Mouse (Mus musculus) forebrain, embryonic 11.5 days (tissue): ENCODE data around the gene Plekha8. TPM values are rescaled to one million over a fixed set of nuclear protein-coding genes. Genes with fewer than 3 reads are reported as not detected.

Experiments used
- ATAC-seq: fragments of 200-750 bp; cut with Nextera tagmentation; replicated peaks from 2 replicates; pipeline ENCODE4 v1.8.0; 2017; ENCODE audit warnings: moderate TSS enrichment; ENCODE audit not compliant: low FRiP score
- DNase-seq: peaks from one replicate; pipeline ENCODE4 v3.0.0-alpha.2; 2017; ENCODE audit warnings: low spot score
- H3K27ac ChIP-seq: fragments of 300-500 bp; sonication (generic); 2 replicates; pipeline ENCODE4 v1.5.1; 2014; ENCODE audit warnings: low read depth, low read length
- H3K27me3 ChIP-seq: fragments of 300-500 bp; sonication (generic); 2 replicates; pipeline ENCODE4 v1.6.1; 2014; ENCODE audit warnings: mild to moderate bottlenecking, low read length, mixed read lengths; ENCODE audit not compliant: control insufficient read depth, insufficient read depth
- H3K36me3 ChIP-seq: fragments of 300-500 bp; sonication (generic); 2 replicates; pipeline ENCODE4 v1.6.1; 2014; ENCODE audit warnings: mild to moderate bottlenecking, low read length, moderate library complexity, mixed read lengths; ENCODE audit not compliant: control insufficient read depth, insufficient read depth
- H3K4me1 ChIP-seq: fragments of 300-500 bp; sonication (generic); replicated peaks from 2 replicates; pipeline ENCODE4 v1.6.1; 2014; ENCODE audit warnings: low read length, mixed read lengths; ENCODE audit not compliant: control insufficient read depth, insufficient read depth
- H3K4me2 ChIP-seq: fragments of 300-500 bp; sonication (generic); 2 replicates; pipeline ENCODE4 v1.6.1; 2014; ENCODE audit warnings: low read depth, mild to moderate bottlenecking, low read length, moderate library complexity, mixed read lengths; ENCODE audit not compliant: severe bottlenecking
- H3K4me3 ChIP-seq: fragments of 300-500 bp; sonication (generic); 2 replicates; pipeline ENCODE4 v1.5.1; 2014; ENCODE audit warnings: low read depth, low read length
- H3K9ac ChIP-seq: fragments of 300-500 bp; sonication (generic); 2 replicates; pipeline ENCODE4 v1.6.1; 2014; ENCODE audit warnings: low read length
- H3K9me3 ChIP-seq: fragments of 300-500 bp; sonication (generic); 2 replicates; pipeline ENCODE4 v1.6.1; 2016; ENCODE audit warnings: low read length, mixed read lengths; ENCODE audit not compliant: control insufficient read depth
- WGBS: fragments of 180-500 bp; shearing (Covaris S2); extraction: QIAGEN DNeasy Blood & Tissue Kit; methylation state at CpG from one replicate; pipeline ENCODE4 v1.1.7; 2014; 5-methylcytosine and 5-hydroxymethylcytosine counted together
- polyA plus RNA-seq: library from polyadenylated mRNA; unstranded; fragments of >200 nt; fragmentation: Nextera tagmentation; extraction: Ambion mirVana; gene quantifications from 2 replicates; pipeline ENCODE4 v1.2.1, GENCODE M21; 2014

Gene Plekha8
- polyA plus RNA-seq, 1 experiment from 2014 or later: 25.9 TPM

GRCm38 (mm10) chr6:54692201-54692600 lies 97.3 kb downstream of the Plekha8 start:
- 73% methylated on average over 1 of the region's 1 CpGs for WGBS
- Histone ChIP-seq H3K9me3 (no peaks in the 10 kb centered on the region), H3K27ac (no peak overlapping the region), H3K36me3 (no peaks in the 10 kb centered on the region), H3K27me3 (no peaks in the 10 kb centered on the region), H3K9ac (no peak overlapping the region), H3K4me2 (no peak overlapping the region), H3K4me1 (no peaks in the 10 kb centered on the region), H3K4me3 (no peak overlapping the region)
- DNase-seq (no peak), ATAC-seq (no peak)

- no peaks in the 10 kb centered on the region for H3K27me3 ChIP-seq
- no peak overlapping the region for H3K9ac ChIP-seq
- no peaks in the 10 kb centered on the region for H3K4me1 ChIP-seq
- DNase-seq (no peak), ATAC-seq (no peak)
- H3K4me2 ChIP-seq: no peak overlapping the region
- no peak overlapping the region for H3K27ac ChIP-seq
- WGBS: 91% methylated on average over 6 of the region's 6 CpGs
- H3K36me3 ChIP-seq: no peaks in the 10 kb centered on the region
- H3K4me3 ChIP-seq: no peak overlapping the region
- H3K9me3 ChIP-seq: no peaks in the 10 kb centered on the region
Measured at GRCm38 (mm10) chr6:54693286-54693685, 98.4 kb downstream of the Plekha8 start.

Other genes starting within 250 kb of the Plekha8 start
- 0.96 and 1.3 TPM in 2 replicates for gene Wipf3, start 165.5 kb upstream of the Plekha8 start, polyA plus RNA-seq
- gene Scrn1, start 28.6 kb upstream of the Plekha8 start, polyA plus RNA-seq: 102 and 123 TPM in 2 replicates
- 15.4 and 18.8 TPM in 2 replicates for gene Fkbp14, start 2.2 kb downstream of the Plekha8 start, polyA plus RNA-seq
- gene Mturn, start 86.5 kb downstream of the Plekha8 start, polyA plus RNA-seq: 18.5 and 20.0 TPM in 2 replicates
- gene Znrf2, start 221.8 kb downstream of the Plekha8 start, polyA plus RNA-seq: 2.8 and 3.0 TPM in 2 replicates